Mouse (Mus musculus) liver, adult 2 months (tissue): ENCODE data around the gene Gpr152. TPM values are rescaled to one million over a fixed set of nuclear protein-coding genes. Genes with fewer than 3 reads are reported as not detected.

ENCODE experiments used
- DNase-seq: peaks from one replicate; pipeline ENCODE4 v3.0.0-alpha.2; 2011; ENCODE audit warnings: low read depth, low spot score; ENCODE audit errors: extremely low read depth
- H3K27ac ChIP-seq: fragments of 200-500 bp; replicated peaks from 2 replicates; pipeline ENCODE4 v1.5.1; 2012; ENCODE audit warnings: low read depth, mild to moderate bottlenecking, control low read depth, inconsistent platforms, low read length; ENCODE audit not compliant: insufficient read depth
- H3K27me3 ChIP-seq: fragments of 200-500 bp; 2 replicates; pipeline ENCODE4 v1.6.1; 2012; ENCODE audit warnings: mild to moderate bottlenecking, moderate library complexity, low read length, inconsistent platforms; ENCODE audit not compliant: control insufficient read depth, insufficient read depth
- H3K36me3 ChIP-seq: fragments of 200-500 bp; 2 replicates; pipeline ENCODE4 v1.6.1; 2012; ENCODE audit warnings: low read length, inconsistent platforms; ENCODE audit not compliant: control insufficient read depth, insufficient read depth
- H3K4me1 ChIP-seq: fragments of 200-500 bp; 2 replicates; pipeline ENCODE4 v1.6.1; 2011; ENCODE audit warnings: low read length; ENCODE audit not compliant: control insufficient read depth, insufficient read depth
- H3K4me3 ChIP-seq: fragments of 200-500 bp; 2 replicates; pipeline ENCODE4 v1.5.1; 2011; ENCODE audit warnings: low read depth, mild to moderate bottlenecking, control low read depth, low read length, moderate library complexity; ENCODE audit not compliant: insufficient read depth
- H3K79me2 ChIP-seq: fragments of 200-500 bp; 2 replicates; pipeline ENCODE4 v1.6.1; 2012; ENCODE audit warnings: inconsistent platforms, mild to moderate bottlenecking, low read length, moderate library complexity; ENCODE audit not compliant: control insufficient read depth, insufficient read depth
- H3K9ac ChIP-seq: fragments of 200-500 bp; 2 replicates; pipeline ENCODE4 v1.6.1; 2012; ENCODE audit warnings: low read depth, mild to moderate bottlenecking, control low read depth, inconsistent platforms, low read length
- CTCF ChIP-seq: fragments of 200-500 bp; IDR thresholded peaks from 2 replicates; pipeline ENCODE4 v1.5.1; 2011; ENCODE audit warnings: low read depth, low read length, control low read depth
- POLR2A ChIP-seq: fragments of 200-500 bp; IDR thresholded peaks from 2 replicates; pipeline ENCODE4 v1.6.1; 2011; ENCODE audit warnings: low read length, control low read depth; ENCODE audit not compliant: insufficient read depth; ENCODE audit errors: extremely low read depth
- WGBS: fragments of 180-500 bp; shearing (Covaris S2); methylation state at CpG from one replicate; pipeline ENCODE4 v1.1.7; 2018; 5-methylcytosine and 5-hydroxymethylcytosine counted together
- polyA plus RNA-seq: library from polyadenylated mRNA; depleted of rRNA; stranded (reverse); fragments of >200 nt; gene quantifications from 2 replicates; pipeline ENCODE4 v1.2.3, GENCODE M21; 2012
- total RNA-seq: library from RNA; depleted of rRNA; stranded (reverse); fragments of >200 nt; gene quantifications from 2 replicates; pipeline ENCODE4 v1.2.3, GENCODE M21; 2014

Gene Gpr152
- total and polyA plus RNA-seq, 2 experiments: 0.02 TPM; not detected in 1

DNA sequence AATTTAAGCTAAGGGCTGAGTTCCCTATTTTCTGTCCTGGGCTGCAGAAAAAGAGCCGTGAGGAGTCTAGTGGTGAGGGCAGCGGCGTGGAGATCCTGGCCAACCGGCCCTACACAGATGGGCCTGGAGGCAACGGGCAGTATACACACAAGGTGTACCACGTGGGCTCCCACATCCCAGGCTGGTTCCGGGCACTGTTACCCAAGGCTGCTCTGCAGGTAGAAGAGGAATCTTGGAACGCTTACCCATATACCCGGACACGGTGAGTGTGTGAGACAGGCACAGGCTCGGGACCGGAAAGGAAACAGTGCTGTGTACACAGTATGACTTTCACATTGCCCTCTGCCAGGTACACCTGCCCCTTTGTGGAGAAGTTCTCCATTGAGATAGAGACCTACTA, 37.0 kb upstream of the Gpr152 start:
- 94% methylated on average over 12 of the region's 12 CpGs for WGBS
- no peak for TF ChIP-seq CTCF
- TF ChIP-seq POLR2A: no peak
- peaks cover 22% of the 10 kb centered on the region for H3K4me1 ChIP-seq
- H3K79me2 ChIP-seq: no peaks in the 10 kb centered on the region
- no peak overlapping the region for H3K9ac ChIP-seq
- no peaks in the 10 kb centered on the region for H3K36me3 ChIP-seq
- DNase-seq: no peak
- no peak overlapping the region for H3K4me3 ChIP-seq
- no peak overlapping the region for H3K27ac ChIP-seq
- no peaks in the 10 kb centered on the region for H3K27me3 ChIP-seq

DNA sequence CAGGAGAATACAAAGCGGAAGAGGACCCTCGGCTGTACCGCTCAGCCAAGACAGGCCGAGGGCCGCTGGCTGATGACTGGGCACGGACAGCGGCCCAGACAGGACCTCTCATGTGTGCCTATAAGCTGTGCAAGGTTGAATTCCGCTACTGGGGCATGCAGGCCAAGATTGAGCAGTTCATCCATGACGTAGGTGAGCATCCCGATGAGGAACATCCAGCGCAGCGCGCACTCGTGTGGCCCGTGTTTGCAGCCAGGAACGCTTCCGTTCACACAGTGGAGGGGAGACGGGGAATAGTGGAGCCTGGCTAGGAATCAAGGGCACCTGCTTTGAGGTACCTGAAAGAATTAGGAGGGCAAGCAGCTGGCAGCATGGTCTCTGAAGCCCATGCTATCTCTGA, 36.3 kb upstream of the Gpr152 start:
- TF ChIP-seq POLR2A (no peak), CTCF (no peak)
- 98% methylated on average over 18 of the region's 18 CpGs for WGBS
- no peak for DNase-seq
- Histone ChIP-seq H3K4me1 (peaks cover 16% of the 10 kb centered on the region), H3K27me3 (no peaks in the 10 kb centered on the region), H3K9ac (no peak overlapping the region), H3K79me2 (no peaks in the 10 kb centered on the region), H3K4me3 (no peak overlapping the region), H3K27ac (no peak overlapping the region), H3K36me3 (no peaks in the 10 kb centered on the region)

DNA sequence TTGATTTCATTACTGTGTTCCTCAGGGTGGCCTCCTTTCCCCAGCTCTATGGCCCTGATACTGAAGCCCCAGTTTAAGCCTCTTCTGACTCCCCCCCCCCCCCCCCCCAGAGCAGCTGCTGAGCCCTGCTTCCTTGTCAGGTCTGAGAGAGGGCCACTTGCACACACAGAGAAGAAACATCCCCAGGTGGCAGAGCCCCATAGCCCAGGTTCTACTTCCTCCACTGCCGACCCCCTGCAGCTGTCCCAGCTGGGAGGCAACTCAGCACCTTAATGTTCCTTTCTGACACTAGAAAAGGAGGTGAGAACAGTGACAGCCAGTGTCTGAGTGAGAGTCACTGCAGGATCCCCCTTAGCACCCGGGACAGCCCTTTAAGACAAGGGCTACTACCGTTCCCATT, 35.8 kb upstream of the Gpr152 start:
- DNase-seq: no peak
- 85% methylated on average over 3 of the region's 3 CpGs for WGBS
- H3K4me3 ChIP-seq: no peak overlapping the region
- H3K27ac ChIP-seq: no peak overlapping the region
- no peak overlapping the region for H3K9ac ChIP-seq
- H3K4me1 ChIP-seq: peaks cover 11% of the 10 kb centered on the region
- H3K36me3 ChIP-seq: no peaks in the 10 kb centered on the region
- H3K79me2 ChIP-seq: no peaks in the 10 kb centered on the region
- TF ChIP-seq CTCF: no peak
- no peak for TF ChIP-seq POLR2A
- no peaks in the 10 kb centered on the region for H3K27me3 ChIP-seq

DNA sequence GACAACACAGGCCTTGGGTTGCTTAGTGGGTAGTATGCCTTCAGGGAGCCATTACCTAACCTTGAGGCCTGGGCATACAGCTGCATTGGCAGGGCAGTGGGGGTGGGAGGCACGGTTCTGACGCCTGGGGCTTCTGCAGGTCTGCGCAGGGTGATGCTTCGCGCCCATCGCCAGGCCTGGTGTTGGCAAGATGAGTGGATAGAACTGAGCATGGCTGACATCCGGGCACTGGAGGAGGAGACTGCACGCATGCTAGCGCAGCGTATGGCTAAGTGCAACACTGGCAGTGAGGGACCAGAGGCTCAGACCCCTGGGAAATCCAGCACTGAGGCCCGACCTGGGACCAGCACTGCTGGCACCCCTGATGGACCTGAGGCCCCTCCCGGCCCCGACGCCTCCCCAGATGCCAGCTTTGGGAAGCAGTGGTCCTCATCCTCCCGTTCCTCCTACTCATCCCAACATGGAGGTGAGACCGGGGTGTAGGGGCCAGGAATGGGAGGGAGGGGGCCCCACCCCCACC, 34.9 kb upstream of the Gpr152 start:
- H3K27ac ChIP-seq: no peak overlapping the region
- H3K4me3 ChIP-seq: no peak overlapping the region
- 96% methylated on average over 16 of the region's 16 CpGs for WGBS
- H3K9ac ChIP-seq: no peak overlapping the region
- H3K27me3 ChIP-seq: no peaks in the 10 kb centered on the region
- no peak for TF ChIP-seq POLR2A
- TF ChIP-seq CTCF: no peak
- no peak for DNase-seq
- peaks cover 4% of the 10 kb centered on the region for H3K4me1 ChIP-seq
- H3K79me2 ChIP-seq: no peaks in the 10 kb centered on the region
- no peaks in the 10 kb centered on the region for H3K36me3 ChIP-seq

DNA sequence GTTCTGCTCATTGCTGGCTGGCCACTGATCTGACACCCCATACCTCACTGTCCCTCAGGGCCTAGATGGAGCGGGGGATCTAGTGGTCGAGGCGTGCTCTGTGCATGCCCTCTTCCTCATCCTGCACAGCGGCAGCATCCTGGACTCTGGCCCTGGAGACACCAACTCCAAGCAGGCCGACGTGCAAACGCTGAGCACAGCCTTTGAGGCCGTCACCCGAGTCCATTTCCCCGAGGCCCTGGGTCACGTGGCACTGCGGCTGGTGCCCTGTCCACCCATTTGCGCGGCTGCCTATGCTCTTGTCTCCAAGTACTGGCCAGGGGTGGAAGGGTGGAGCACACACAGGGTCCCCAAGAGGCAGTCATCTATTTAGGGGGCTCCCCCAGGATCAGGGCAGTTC, 32.9 kb upstream of the Gpr152 start:
- Histone ChIP-seq H3K27me3 (no peaks in the 10 kb centered on the region), H3K4me1 (no peaks in the 10 kb centered on the region), H3K9ac (no peak overlapping the region), H3K4me3 (no peak overlapping the region), H3K27ac (no peak overlapping the region), H3K36me3 (no peaks in the 10 kb centered on the region), H3K79me2 (no peaks in the 10 kb centered on the region)
- TF ChIP-seq POLR2A (no peak), CTCF (no peak)
- WGBS: 90% methylated on average over 14 of the region's 14 CpGs
- DNase-seq: no peak

DNA sequence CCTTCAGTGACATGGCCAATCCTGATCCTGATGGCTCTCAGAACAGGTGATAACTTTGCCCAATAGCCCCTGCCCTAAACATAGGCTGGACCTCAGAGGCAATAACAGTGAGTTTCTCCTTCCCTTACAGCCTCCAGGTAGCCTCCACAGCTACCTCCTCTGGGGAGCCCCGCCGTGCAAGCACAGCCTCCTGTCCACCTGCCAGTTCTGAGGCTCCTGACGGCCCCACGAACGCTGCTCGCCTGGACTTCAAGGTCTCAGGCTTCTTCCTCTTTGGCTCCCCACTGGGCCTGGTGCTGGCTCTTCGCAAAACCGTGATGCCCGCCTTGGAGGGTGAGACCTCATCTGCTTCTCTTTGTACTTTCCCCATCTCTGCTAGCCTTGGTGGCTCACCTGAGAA, 31.1 kb upstream of the Gpr152 start:
- Histone ChIP-seq H3K4me1 (peaks cover 6% of the 10 kb centered on the region; the same call in 1 of the 2 replicates), H3K79me2 (no peaks in the 10 kb centered on the region), H3K36me3 (no peaks in the 10 kb centered on the region), H3K4me3 (no peak overlapping the region), H3K9ac (no peak overlapping the region), H3K27ac (no peak overlapping the region), H3K27me3 (no peaks in the 10 kb centered on the region)
- WGBS: 87% methylated on average over 9 of the region's 9 CpGs
- no peak for DNase-seq
- TF ChIP-seq POLR2A (no peak), CTCF (no peak)
